Mouse (Mus musculus): ENCODE data around the gene Itpr3. TPM values are rescaled to one million over a fixed set of nuclear protein-coding genes. Genes with fewer than 3 reads are reported as not detected.
A peak's percentile ranks its signal among the peaks of the same experiment; 100 is the strongest.

The Itpr3 gene
- total and polyA plus RNA-seq, 2 experiments from 2014 or later, result 0.89 to 6.9 TPM

DNA sequence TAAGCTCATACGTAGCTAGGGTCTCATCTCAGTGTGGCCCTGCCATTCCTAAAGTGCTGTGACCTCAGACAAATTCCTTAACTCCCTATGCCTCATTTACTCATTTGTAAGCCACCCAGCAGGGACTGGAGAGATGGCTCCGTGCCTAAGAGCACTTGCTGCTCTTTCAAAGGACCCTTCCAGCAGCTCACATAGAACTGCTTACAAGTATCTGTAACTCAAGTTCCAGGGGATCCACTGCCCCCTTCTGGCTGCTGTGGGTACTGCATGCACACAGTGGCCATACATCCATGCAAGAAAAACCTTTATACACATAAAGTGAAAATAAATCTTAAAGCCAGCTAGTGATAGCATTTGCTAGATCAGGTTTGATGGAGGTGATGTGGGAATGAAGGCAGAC, 28.6 kb downstream of the Itpr3 start:
- TF ChIP-seq EP300 (IDR thresholded peaks at IDR 0.05; ENCODE audit: low read depth) (no peak), CTCF (IDR thresholded peaks at IDR 0.05; ENCODE audit: low read depth) (peak; percentile 65)
- H3K27me3 ChIP-seq (ENCODE audit: control insufficient read depth, insufficient read depth, low read length), result no peaks in the 10 kb centered on the region
- no peaks in the 10 kb centered on the region for H3K9me3 ChIP-seq (replicated peaks; ENCODE audit: control insufficient read depth, low read length)
- H3K9ac ChIP-seq (replicated peaks; ENCODE audit: low read depth, low read length), result no peak overlapping the region
- DNase-seq (ENCODE audit: low spot score) (no peak), ATAC-seq (ENCODE audit: insufficient read depth, low read depth) (no peak)
- H3K27ac ChIP-seq (ENCODE audit: low read depth), result no peak overlapping the region
- no peak overlapping the region for H3K4me2 ChIP-seq (ENCODE audit: low read depth, low read length)
- no peaks in the 10 kb centered on the region for H3K36me3 ChIP-seq (replicated peaks; ENCODE audit: control insufficient read depth, insufficient read depth, low read length)
- H3K4me1 ChIP-seq (ENCODE audit: control insufficient read depth, insufficient read depth), result no peaks in the 10 kb centered on the region
- WGBS, result 80% methylated on average over 2 of the region's 2 CpGs
- no peak overlapping the region for H3K4me3 ChIP-seq (ENCODE audit: low read depth, low read length)

DNA sequence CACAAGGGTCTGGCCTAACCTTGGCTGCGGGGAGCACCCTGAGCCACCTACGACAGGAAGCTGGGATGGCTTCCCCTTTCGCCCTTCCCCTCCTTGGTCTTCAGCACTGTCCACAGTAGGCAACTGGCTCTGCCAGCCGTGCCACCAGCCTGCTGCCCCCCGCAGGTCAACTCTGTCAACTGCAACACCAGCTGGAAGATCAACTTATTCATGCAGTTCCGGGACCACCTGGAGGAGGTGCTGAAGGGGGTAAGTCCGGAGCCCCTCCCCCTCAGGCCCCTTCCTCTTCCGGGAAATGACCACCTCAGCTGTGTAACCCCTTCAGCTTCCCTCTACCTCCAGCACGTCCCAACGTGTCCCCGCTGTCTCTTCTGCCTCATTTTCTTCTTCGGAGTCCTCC, 30.3 kb downstream of the Itpr3 start:
- 44% methylated on average over 12 of the region's 12 CpGs for WGBS
- no peak overlapping the region for H3K27ac ChIP-seq (ENCODE audit: low read depth)
- H3K9ac ChIP-seq (replicated peaks; ENCODE audit: low read depth, low read length), result no peak overlapping the region

DNA sequence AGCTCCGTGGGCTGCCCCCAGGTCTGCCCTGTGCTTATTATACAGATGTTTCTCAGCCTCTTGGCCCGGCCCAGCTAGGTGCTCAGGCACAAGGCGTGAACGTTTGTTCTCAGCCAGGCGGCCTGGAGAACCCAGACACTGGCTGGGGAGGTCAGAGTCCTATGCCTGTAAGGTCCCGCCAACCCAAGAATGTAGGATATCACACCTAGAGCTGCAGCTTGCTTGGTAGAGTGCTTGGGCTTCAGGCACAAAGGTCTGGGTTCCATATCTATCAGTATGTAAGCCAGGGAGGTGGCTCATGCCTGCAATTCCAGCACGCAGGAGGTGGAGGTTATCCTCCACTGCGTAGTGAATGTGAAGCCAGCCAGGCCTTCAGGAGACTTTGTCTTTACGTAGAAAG, 33.0 kb downstream of the Itpr3 start:
- Histone ChIP-seq H3K9ac (replicated peaks; ENCODE audit: low read depth, low read length) (no peak overlapping the region), H3K4me2 (ENCODE audit: low read depth, low read length) (no peak overlapping the region), H3K9me3 (replicated peaks; ENCODE audit: control insufficient read depth, low read length) (no peaks in the 10 kb centered on the region), H3K4me1 (ENCODE audit: control insufficient read depth, insufficient read depth) (no peaks in the 10 kb centered on the region), H3K4me3 (ENCODE audit: low read depth, low read length) (no peak overlapping the region), H3K27me3 (ENCODE audit: control insufficient read depth, insufficient read depth, low read length) (no peaks in the 10 kb centered on the region), H3K36me3 (replicated peaks; ENCODE audit: control insufficient read depth, insufficient read depth, low read length) (no peaks in the 10 kb centered on the region; the same call in 1 of the 2 replicates), H3K27ac (ENCODE audit: low read depth) (no peak overlapping the region)
- no peak for TF ChIP-seq EP300 (IDR thresholded peaks at IDR 0.05; ENCODE audit: low read depth)
- no peak for TF ChIP-seq CTCF (IDR thresholded peaks at IDR 0.05; ENCODE audit: low read depth)
- WGBS, result 76% methylated on average over 9 of the region's 9 CpGs
- DNase-seq (ENCODE audit: low spot score), result no peak
- no peak for ATAC-seq (ENCODE audit: insufficient read depth, low read depth)

More for the DNA sequence above, 30.3 kb downstream of the Itpr3 start:
- no peak for DNase-seq (ENCODE audit: low spot score)
- no peaks in the 10 kb centered on the region for H3K27me3 ChIP-seq (ENCODE audit: control insufficient read depth, insufficient read depth, low read length)
- ATAC-seq (ENCODE audit: insufficient read depth, low read depth), result no peak
- no peak overlapping the region for H3K4me3 ChIP-seq (ENCODE audit: low read depth, low read length)
- no peaks in the 10 kb centered on the region for H3K4me1 ChIP-seq (ENCODE audit: control insufficient read depth, insufficient read depth)
- H3K36me3 ChIP-seq (replicated peaks; ENCODE audit: control insufficient read depth, insufficient read depth, low read length), result no peaks in the 10 kb centered on the region; the same call in 1 of the 2 replicates
- TF ChIP-seq CTCF (IDR thresholded peaks at IDR 0.05; ENCODE audit: low read depth), result peak; percentile 22; the same call in 1 of the 2 replicates
- TF ChIP-seq EP300 (IDR thresholded peaks at IDR 0.05; ENCODE audit: low read depth), result no peak
- H3K4me2 ChIP-seq (ENCODE audit: low read depth, low read length), result no peak overlapping the region
- H3K9me3 ChIP-seq (replicated peaks; ENCODE audit: control insufficient read depth, low read length), result no peaks in the 10 kb centered on the region

DNA sequence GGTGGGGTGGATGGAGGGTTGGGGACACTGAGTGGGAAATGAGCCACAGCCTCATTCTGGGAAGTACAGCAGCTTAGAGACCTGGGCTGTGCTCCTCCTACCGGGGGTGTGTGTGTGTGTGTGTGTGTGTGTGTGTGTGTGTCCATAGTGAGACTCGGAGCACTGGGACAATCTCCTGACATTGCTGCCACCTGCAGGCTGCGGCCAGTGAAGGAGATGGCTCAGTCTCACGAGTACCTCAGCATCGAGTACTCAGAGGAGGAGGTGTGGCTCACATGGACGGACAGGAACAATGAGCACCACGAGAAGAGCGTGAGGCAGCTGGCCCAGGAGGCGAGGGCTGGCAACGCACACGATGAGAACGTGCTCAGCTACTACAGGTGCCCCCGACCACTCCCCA, 38.6 kb downstream of the Itpr3 start:
- no peaks in the 10 kb centered on the region; the same call in 1 of the 2 replicates for H3K36me3 ChIP-seq (replicated peaks; ENCODE audit: control insufficient read depth, insufficient read depth, low read length)
- H3K4me3 ChIP-seq (ENCODE audit: low read depth, low read length), result no peak overlapping the region
- H3K27me3 ChIP-seq (ENCODE audit: control insufficient read depth, insufficient read depth, low read length), result no peaks in the 10 kb centered on the region
- no peak overlapping the region for H3K4me2 ChIP-seq (ENCODE audit: low read depth, low read length)
- H3K9me3 ChIP-seq (replicated peaks; ENCODE audit: control insufficient read depth, low read length), result no peaks in the 10 kb centered on the region
- TF ChIP-seq CTCF (IDR thresholded peaks at IDR 0.05; ENCODE audit: low read depth) (peak; percentile 44), EP300 (IDR thresholded peaks at IDR 0.05; ENCODE audit: low read depth) (no peak)
- H3K9ac ChIP-seq (replicated peaks; ENCODE audit: low read depth, low read length), result no peak overlapping the region
- ATAC-seq (ENCODE audit: insufficient read depth, low read depth), result peak; percentile 39; the same call in 1 of the 2 replicates
- H3K27ac ChIP-seq (ENCODE audit: low read depth), result no peak overlapping the region
- no peak for DNase-seq (ENCODE audit: low spot score)
- H3K4me1 ChIP-seq (ENCODE audit: control insufficient read depth, insufficient read depth), result no peaks in the 10 kb centered on the region
- 46% methylated on average over 13 of the region's 13 CpGs for WGBS

DNA sequence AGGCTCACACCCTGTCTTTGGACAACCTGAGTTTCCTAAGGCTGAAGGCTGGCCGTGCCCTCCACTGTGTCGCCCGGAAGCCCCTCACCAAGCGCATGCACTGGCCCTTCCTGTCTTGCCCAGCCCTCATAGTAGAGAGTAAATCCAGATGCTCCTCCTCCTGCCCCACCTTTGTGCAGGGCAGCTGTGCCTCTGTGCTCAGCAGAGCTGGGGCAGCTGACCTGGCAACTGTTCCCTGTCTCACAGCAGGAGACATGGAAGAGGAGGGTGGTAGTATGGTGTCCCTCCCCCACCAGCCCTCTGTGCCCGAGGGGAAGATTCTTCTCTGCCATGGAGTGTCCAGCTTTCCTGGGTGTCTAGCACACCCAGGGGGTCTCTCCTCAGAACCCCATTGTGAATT, 44.6 kb downstream of the Itpr3 start:
- 68% methylated on average over 5 of the region's 5 CpGs for WGBS
- no peaks in the 10 kb centered on the region for H3K27me3 ChIP-seq (ENCODE audit: control insufficient read depth, insufficient read depth, low read length)
- H3K4me2 ChIP-seq (ENCODE audit: low read depth, low read length), result no peak overlapping the region
- no peak for TF ChIP-seq CTCF (IDR thresholded peaks at IDR 0.05; ENCODE audit: low read depth)
- TF ChIP-seq EP300 (IDR thresholded peaks at IDR 0.05; ENCODE audit: low read depth), result no peak
- no peaks in the 10 kb centered on the region for H3K4me1 ChIP-seq (ENCODE audit: control insufficient read depth, insufficient read depth)
- no peak overlapping the region for H3K4me3 ChIP-seq (ENCODE audit: low read depth, low read length)
- ATAC-seq (ENCODE audit: insufficient read depth, low read depth) (no peak), DNase-seq (ENCODE audit: low spot score) (no peak)
- H3K9ac ChIP-seq (replicated peaks; ENCODE audit: low read depth, low read length), result no peak overlapping the region
- H3K9me3 ChIP-seq (replicated peaks; ENCODE audit: control insufficient read depth, low read length), result no peaks in the 10 kb centered on the region
- no peaks in the 10 kb centered on the region for H3K36me3 ChIP-seq (replicated peaks; ENCODE audit: control insufficient read depth, insufficient read depth, low read length)
- H3K27ac ChIP-seq (ENCODE audit: low read depth), result no peak overlapping the region
